Mouse (Mus musculus) heart, postnatal 0 days (tissue): Measurements from ENCODE around the gene Rhbdl2. TPM values are rescaled to one million over a fixed set of nuclear protein-coding genes. Genes with fewer than 3 reads are reported as not detected.

Source experiments
- ATAC-seq: fragments of 200-750 bp; cut with Nextera tagmentation; 2 replicates; pipeline ENCODE4 v1.8.0; 2017; ENCODE audit warnings: low read depth, moderate number of reproducible peaks, moderate library complexity; ENCODE audit not compliant: insufficient read depth
- DNase-seq: peaks from one replicate; pipeline ENCODE4 v3.0.0-alpha.2; 2016; ENCODE audit warnings: low spot score
- H3K27ac ChIP-seq: fragments of 300-500 bp; sonication (generic); 2 replicates; pipeline ENCODE4 v1.5.1; 2014; ENCODE audit warnings: low read depth, mild to moderate bottlenecking
- H3K27me3 ChIP-seq: fragments of 300-500 bp; sonication (generic); 2 replicates; pipeline ENCODE4 v1.6.1; 2014; ENCODE audit warnings: low read length, mixed read lengths; ENCODE audit not compliant: control insufficient read depth, insufficient read depth
- H3K36me3 ChIP-seq: fragments of 300-500 bp; sonication (generic); replicated peaks from 2 replicates; pipeline ENCODE4 v1.6.1; 2014; ENCODE audit warnings: low read length, mixed read lengths; ENCODE audit not compliant: control insufficient read depth, insufficient read depth
- H3K4me1 ChIP-seq: fragments of 300-500 bp; sonication (generic); 2 replicates; pipeline ENCODE4 v1.6.1; 2014; ENCODE audit warnings: antibody characterized with exemption; ENCODE audit not compliant: control insufficient read depth, insufficient read depth
- H3K4me2 ChIP-seq: fragments of 300-500 bp; sonication (generic); 2 replicates; pipeline ENCODE4 v1.6.1; 2014; ENCODE audit warnings: low read depth, mild to moderate bottlenecking, low read length, moderate library complexity
- H3K4me3 ChIP-seq: fragments of 300-500 bp; sonication (generic); 2 replicates; pipeline ENCODE4 v1.5.1; 2014; ENCODE audit warnings: low read depth, low read length
- H3K9ac ChIP-seq: fragments of 300-500 bp; sonication (generic); replicated peaks from 2 replicates; pipeline ENCODE4 v1.6.1; 2014; ENCODE audit warnings: low read depth, low read length, mixed read lengths
- H3K9me3 ChIP-seq: fragments of 300-500 bp; sonication (generic); replicated peaks from 2 replicates; pipeline ENCODE4 v1.6.1; 2016; ENCODE audit warnings: low read length; ENCODE audit not compliant: control insufficient read depth
- CTCF ChIP-seq: IDR thresholded peaks from 2 replicates; pipeline ENCODE4 v1.5.1; 2016; ENCODE audit warnings: antibody characterized with exemption, control low read depth, low read depth
- EP300 ChIP-seq: IDR thresholded peaks from 2 replicates; pipeline ENCODE4 v1.6.1; 2016; ENCODE audit warnings: antibody characterized with exemption, low read depth
- WGBS: fragments of 180-500 bp; shearing (Covaris S2); extraction: QIAGEN DNeasy Blood & Tissue Kit; methylation state at CpG from one replicate; pipeline ENCODE4 v1.1.7; 2014; 5-methylcytosine and 5-hydroxymethylcytosine counted together
- polyA plus RNA-seq: library from polyadenylated mRNA; unstranded; fragments of >200 nt; fragmentation: Nextera tagmentation; extraction: Ambion mirVana; gene quantifications from 2 replicates; pipeline ENCODE4 v1.2.1, GENCODE M21; 2015
- total RNA-seq: library from RNA; depleted of rRNA; stranded (reverse); fragments of >200 nt; gene quantifications from 2 replicates; pipeline ENCODE4 v1.2.3, GENCODE M21; 2014; ENCODE audit warnings: low replicate concordance; rRNA removed

The Rhbdl2 gene
- total RNA-seq (0.95 TPM in 1 of 2 replicates, not detected in the other), polyA plus RNA-seq (0.81 and 1.1 TPM in 2 replicates)

DNA sequence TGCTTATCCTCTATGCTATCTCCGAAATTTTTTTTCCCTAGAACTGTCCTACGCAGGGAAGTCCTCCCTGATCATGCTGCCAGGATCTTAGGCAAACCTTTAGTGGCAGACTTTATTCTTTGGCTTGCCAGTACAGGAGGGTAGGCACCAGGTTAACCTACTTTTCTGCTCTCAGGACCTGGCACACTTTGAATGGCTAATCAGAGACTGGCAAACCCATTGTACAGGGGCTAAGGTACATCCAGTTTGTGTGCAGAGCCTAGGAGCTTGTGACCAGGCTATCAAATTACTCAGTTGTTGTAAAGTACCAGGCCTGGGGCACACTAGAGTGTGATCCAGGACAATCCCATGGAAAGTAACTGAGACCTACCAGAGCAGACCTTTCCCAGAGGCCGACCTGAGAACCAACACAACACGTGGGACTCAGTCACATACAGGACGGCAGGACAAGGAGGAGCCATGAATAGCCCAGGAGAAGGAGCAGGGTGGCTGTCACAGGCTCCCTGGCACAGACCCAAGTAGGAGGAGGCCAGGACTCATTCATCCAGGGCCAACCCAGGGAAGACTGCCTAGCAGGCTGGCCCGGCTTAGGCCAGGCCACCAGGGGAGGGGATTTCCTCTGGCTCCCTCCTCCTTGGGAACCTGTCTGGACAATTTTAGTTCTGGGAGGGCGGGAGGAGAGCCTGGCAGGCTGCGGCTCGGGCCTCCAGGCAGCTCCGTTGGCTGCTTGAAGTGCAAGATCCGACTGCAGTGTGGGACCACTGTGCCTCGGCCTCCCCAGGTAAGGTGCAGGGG is at the start of gene Rhbdl2:
TSS of gene Rhbdl2 (plus strand) at position 684 of the 795 bp plus-strand sequence.
- no peaks in the 10 kb centered on the region for H3K27me3 ChIP-seq
- no peaks in the 10 kb centered on the region for H3K9me3 ChIP-seq
- H3K9ac ChIP-seq = 0 out of 2 replicates have a peak within 1 kb of the TSS, but pooled peaks have one; percentile 18
- DNase-seq (peak; percentile 86), ATAC-seq (peak; percentile 97)
- WGBS = 18% methylated on average over 11 of the region's 12 CpGs
- H3K27ac ChIP-seq = no peak within 1 kb of the TSS
- H3K4me3 ChIP-seq = peak within 1 kb of the TSS; percentile 22; the same call in 1 of the 2 replicates
- TF ChIP-seq EP300 (no peak), CTCF (peak; percentile 20; the same call in 1 of the 2 replicates)
- peak within 1 kb of the TSS; percentile 55 for H3K4me2 ChIP-seq
- no peaks in the 10 kb centered on the region for H3K36me3 ChIP-seq
- H3K4me1 ChIP-seq = 0 out of 2 replicates have a peak, but pooled peaks cover 6% of the 10 kb centered on the region

DNA sequence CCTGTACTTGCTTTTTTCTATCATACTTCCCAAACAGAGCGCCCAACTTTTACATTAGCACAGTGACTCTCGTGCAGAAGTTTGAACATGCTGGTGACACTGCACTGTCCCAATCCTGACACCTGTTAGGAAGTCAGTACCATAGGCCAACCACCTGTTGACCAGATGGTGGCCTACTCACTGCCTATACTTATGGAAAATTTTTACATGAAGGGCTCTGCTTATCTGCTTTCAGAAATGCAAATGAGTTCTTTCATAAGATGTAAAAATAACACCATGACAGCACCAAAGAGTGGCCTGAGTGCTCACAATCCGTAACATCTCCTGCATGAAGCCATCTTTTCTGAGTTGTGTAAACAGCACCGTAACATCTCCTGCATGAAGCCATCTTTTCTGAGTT is 49.0 kb upstream of the Rhbdl2 start:
- Histone ChIP-seq H3K4me2 (no peak overlapping the region), H3K4me1 (no peaks in the 10 kb centered on the region), H3K27ac (no peak overlapping the region), H3K9me3 (no peaks in the 10 kb centered on the region), H3K36me3 (peaks cover 67% of the 10 kb centered on the region), H3K27me3 (no peaks in the 10 kb centered on the region), H3K9ac (no peak overlapping the region), H3K4me3 (no peak overlapping the region)
- ATAC-seq (no peak), DNase-seq (no peak)
- 94% methylated on average over 4 of the region's 4 CpGs for WGBS
- TF ChIP-seq EP300 = no peak
- no peak for TF ChIP-seq CTCF

DNA sequence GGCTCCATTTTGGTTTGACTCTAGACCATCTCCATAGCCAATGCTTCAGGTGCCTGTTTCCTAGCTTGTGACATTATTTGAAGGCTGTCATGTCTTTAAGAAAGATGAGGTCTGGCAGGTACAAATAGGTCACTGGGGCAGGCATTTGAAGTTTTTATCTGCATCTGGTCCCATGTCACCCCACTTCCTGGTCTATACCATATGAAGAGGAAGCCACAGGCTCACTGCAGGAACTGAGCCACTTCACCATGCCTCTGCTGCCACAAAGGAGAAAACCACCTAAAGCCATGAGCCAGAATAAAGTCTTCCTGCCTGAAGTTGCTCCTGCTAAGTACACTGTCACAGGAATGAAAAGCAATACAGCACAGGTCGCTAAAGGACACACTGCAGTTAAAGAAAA is 44.8 kb upstream of the Rhbdl2 start:
- H3K27me3 ChIP-seq = no peaks in the 10 kb centered on the region
- no peak overlapping the region for H3K4me3 ChIP-seq
- WGBS = 74% methylated on average over 1 of the region's 1 CpGs
- H3K9me3 ChIP-seq = no peaks in the 10 kb centered on the region
- H3K9ac ChIP-seq = no peak overlapping the region
- H3K4me1 ChIP-seq = no peaks in the 10 kb centered on the region
- DNase-seq = no peak
- no peak overlapping the region for H3K27ac ChIP-seq
- TF ChIP-seq EP300 (no peak), CTCF (no peak)
- no peak overlapping the region for H3K4me2 ChIP-seq
- no peak for ATAC-seq
- H3K36me3 ChIP-seq = peaks cover 52% of the 10 kb centered on the region

DNA sequence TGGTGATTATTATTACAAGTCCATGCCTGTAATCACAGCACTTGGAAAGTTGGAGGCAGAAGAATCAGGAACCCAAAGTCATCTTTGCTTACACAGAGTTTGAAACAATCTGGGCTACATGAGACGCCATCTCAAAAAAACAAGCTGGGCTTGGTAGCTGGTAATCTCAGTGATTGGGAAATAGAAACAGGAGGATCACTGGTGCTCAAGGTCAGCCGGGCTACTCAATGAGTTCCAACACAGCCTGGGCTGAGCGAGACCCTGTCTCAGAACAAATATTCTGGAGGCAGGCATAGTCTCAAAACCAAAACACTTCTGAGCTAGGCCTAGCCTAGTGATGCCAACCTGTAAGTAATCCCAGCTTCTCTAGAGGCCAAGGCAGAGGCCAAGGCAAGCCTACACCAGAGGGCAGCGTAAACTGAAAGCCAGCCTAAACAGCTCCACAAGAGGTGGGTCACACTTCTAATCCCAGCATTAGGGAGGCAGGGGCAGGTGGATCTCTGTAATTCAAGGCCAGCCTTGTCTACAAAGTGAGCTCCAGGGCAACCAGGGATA is 42.4 kb upstream of the Rhbdl2 start:
- no peak overlapping the region for H3K4me3 ChIP-seq
- no peak overlapping the region for H3K27ac ChIP-seq
- DNase-seq = no peak
- TF ChIP-seq CTCF (peak; percentile 9; the same call in 1 of the 2 replicates), EP300 (no peak)
- WGBS = 87% methylated on average over 4 of the region's 4 CpGs
- H3K4me2 ChIP-seq = no peak overlapping the region
- no peak overlapping the region for H3K9ac ChIP-seq
- no peaks in the 10 kb centered on the region for H3K9me3 ChIP-seq
- H3K36me3 ChIP-seq = peaks cover 29% of the 10 kb centered on the region
- no peak for ATAC-seq
- H3K27me3 ChIP-seq = no peaks in the 10 kb centered on the region
- peaks cover 8% of the 10 kb centered on the region for H3K4me1 ChIP-seq

DNA sequence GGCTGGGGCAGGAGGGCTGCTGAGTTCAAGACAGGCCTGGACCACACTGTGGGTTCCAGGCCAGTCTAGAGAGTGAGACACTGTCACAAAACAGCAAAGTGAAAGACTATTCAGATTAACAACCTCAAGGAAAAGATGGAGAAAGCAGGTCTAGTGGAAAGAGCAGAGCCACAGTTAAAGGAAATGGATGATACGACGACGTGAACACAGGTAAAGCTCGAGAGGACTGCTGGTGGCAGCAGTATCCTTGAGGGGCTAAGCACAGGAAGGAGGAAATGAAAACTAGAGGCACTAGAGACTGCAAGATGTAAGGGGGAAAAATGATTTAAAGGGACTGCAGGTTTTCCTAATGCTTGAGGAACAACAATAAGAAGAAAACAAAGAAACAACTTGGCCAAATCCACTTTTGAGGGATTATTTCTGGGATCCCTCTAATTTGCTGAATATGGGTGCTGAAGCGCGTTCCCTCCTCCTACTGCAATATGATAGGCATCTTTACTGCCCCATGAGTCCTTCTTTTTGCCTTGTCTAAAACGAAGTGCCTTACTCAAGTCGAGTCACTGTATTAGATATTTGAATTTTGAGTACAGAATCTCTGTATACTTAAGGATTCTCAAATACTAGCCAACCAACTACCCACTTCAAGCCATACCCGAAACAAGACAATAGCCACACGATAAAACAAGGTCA is 38.8 kb upstream of the Rhbdl2 start:
- peak; percentile 11 for DNase-seq
- ATAC-seq = no peak

More for the DNA sequence above, 38.8 kb upstream of the Rhbdl2 start:
- peaks cover 8% of the 10 kb centered on the region for H3K4me1 ChIP-seq
- H3K36me3 ChIP-seq = no peaks in the 10 kb centered on the region
- H3K27ac ChIP-seq = peak overlapping the region; percentile 26
- no peak for TF ChIP-seq CTCF
- TF ChIP-seq EP300 = no peak
- H3K4me3 ChIP-seq = peak overlapping the region; percentile 97
- 12% methylated on average over 10 of the region's 10 CpGs for WGBS
- H3K27me3 ChIP-seq = no peaks in the 10 kb centered on the region
- peak overlapping the region; percentile 95 for H3K4me2 ChIP-seq
- H3K9me3 ChIP-seq = no peaks in the 10 kb centered on the region
- H3K9ac ChIP-seq = peak overlapping the region; percentile 97
